Mouse (Mus musculus) C2C12 (cell line): ENCODE measurements at regions not wholly inside any gene's neighbourhood (a gene's known extent, or its start where the extent isn't known, plus 50 kb on each side); places are given as distances from the start of the nearest gene placed in this dataset.

Experiments
- CEBPB ChIP-seq: IDR thresholded peaks from one replicate; pipeline ENCODE4 v1.6.1; 2011; ENCODE audit warnings: low read depth, mild to moderate bottlenecking, control low read depth, moderate library complexity
- CTCF ChIP-seq: IDR thresholded peaks from one replicate; pipeline ENCODE4 v1.5.1; 2011; ENCODE audit not compliant: control insufficient read depth, insufficient read depth, insufficient read length
- FOSL1 ChIP-seq: IDR thresholded peaks from one replicate; pipeline ENCODE4 v1.8.0; 2011; ENCODE audit warnings: mild to moderate bottlenecking, low read length; ENCODE audit not compliant: poor library complexity, insufficient read depth, severe bottlenecking
- MAX ChIP-seq: IDR thresholded peaks from one replicate; pipeline ENCODE4 v1.6.1; 2011; ENCODE audit warnings: mild to moderate bottlenecking, control low read depth
- MYOD1 ChIP-seq: IDR thresholded peaks from one replicate; pipeline ENCODE4 v1.6.1; 2011; ENCODE audit warnings: low read depth; ENCODE audit not compliant: control insufficient read depth, insufficient read length
- USF1 ChIP-seq: IDR thresholded peaks from one replicate; pipeline ENCODE4 v1.6.1; 2011; ENCODE audit warnings: low read depth, mild to moderate bottlenecking, control low read depth, moderate library complexity

GRCm38 (mm10) chr9:94155581-94155980 lies 382.3 kb downstream of the 1190002N15Rik start:
- TF ChIP-seq CTCF (no peak), FOSL1 (no peak), CEBPB (no peak), MYOD1 (no peak), USF1 (no peak), MAX (no peak)
